Comparison of ENCODE assay signal across 16 mouse cellular contexts in genomic region chr5:83593289-83593610, GRCm38 (mm10).
DNase-seq lines count a peak whose midpoint lies in the region; ATAC-seq and TF ChIP-seq lines count a peak whose summit lies in the region.
"Had no signal": no experiment of that assay in that cellular context is flagged by ENCODE, and none has a peak within 500 bp of the region (broad histone marks: within the 10 kb centered on the region; RNA-seq: fewer than 3 reads in every experiment).

No protein-coding gene starts in this region.

- DNase-seq in hindbrain, embryonic 11.5 days (ENCODE audit: low spot score): no peak
- no peak for DNase-seq in midbrain, postnatal 0 days (ENCODE audit: low spot score)
- no peak for DNase-seq in cerebellum, adult 11 months
- DNase-seq in embryo, embryonic 9.5 days (ENCODE audit: extremely low spot score): no peak
- DNase-seq: adrenal gland, postnatal 10 days; cerebellum, adult 11-12 months; cerebellum, adult 9-10 months; cerebellum, postnatal 25 days; gastrocnemius, postnatal 14 days had no signal

- no peak overlapping the region for H3K27ac ChIP-seq in hindbrain, embryonic 11.5 days (ENCODE audit: low read depth, low read length)
- H3K27ac ChIP-seq in hindbrain, embryonic 13.5 days: no peak overlapping the region
- no peak overlapping the region for H3K27ac ChIP-seq in midbrain, embryonic 12.5 days (replicated peaks)
- H3K27ac ChIP-seq in midbrain, postnatal 0 days (ENCODE audit: low read depth, low read length): no peak overlapping the region
- H3K27ac ChIP-seq in forebrain, embryonic 15.5 days (replicated peaks): no peak overlapping the region
- H3K27ac ChIP-seq: embryonic facial prominence, embryonic 10.5 days; hindbrain, embryonic 10.5 days; intestine, embryonic 15.5 days had no signal

- no peak overlapping the region for H3K4me3 ChIP-seq in hindbrain, embryonic 11.5 days (ENCODE audit: low read depth, low read length)
- H3K4me3 ChIP-seq in hindbrain, embryonic 13.5 days: no peak overlapping the region
- H3K4me3 ChIP-seq in midbrain, embryonic 12.5 days: no peak overlapping the region
- H3K4me3 ChIP-seq in midbrain, postnatal 0 days (ENCODE audit: low read depth, low read length): no peak overlapping the region
- H3K4me3 ChIP-seq in forebrain, embryonic 15.5 days: no peak overlapping the region
- H3K4me3 ChIP-seq: embryonic facial prominence, embryonic 10.5 days; heart, embryonic 12.5 days; hindbrain, embryonic 10.5 days; intestine, embryonic 15.5 days had no signal

- H3K9ac ChIP-seq in hindbrain, embryonic 11.5 days (ENCODE audit: low read depth, low read length): no peak overlapping the region
- H3K9ac ChIP-seq in hindbrain, embryonic 13.5 days: no peak overlapping the region
- no peak overlapping the region for H3K9ac ChIP-seq in midbrain, embryonic 12.5 days (replicated peaks)
- H3K9ac ChIP-seq in midbrain, postnatal 0 days (replicated peaks; ENCODE audit: low read length, poor library complexity, severe bottlenecking): no peak overlapping the region
- no peak overlapping the region for H3K9ac ChIP-seq in forebrain, embryonic 15.5 days (replicated peaks)
- H3K9ac ChIP-seq: heart, embryonic 12.5 days; intestine, embryonic 15.5 days had no signal

- H3K4me2 ChIP-seq in hindbrain, embryonic 11.5 days (replicated peaks; ENCODE audit: low read depth, low read length): no peak overlapping the region
- H3K4me2 ChIP-seq in hindbrain, embryonic 13.5 days: no peak overlapping the region
- H3K4me2 ChIP-seq in midbrain, embryonic 12.5 days (replicated peaks): no peak overlapping the region
- H3K4me2 ChIP-seq in midbrain, postnatal 0 days (ENCODE audit: low read depth, low read length, poor library complexity, severe bottlenecking): no peak overlapping the region
- no peak overlapping the region for H3K4me2 ChIP-seq in forebrain, embryonic 15.5 days (replicated peaks)
- H3K4me2 ChIP-seq: heart, embryonic 12.5 days; intestine, embryonic 15.5 days had no signal

- 88% methylated on average over 1 of the region's 1 CpGs for WGBS in hindbrain, embryonic 11.5 days
- WGBS in hindbrain, embryonic 13.5 days: 76% methylated on average over 1 of the region's 1 CpGs
- WGBS in midbrain, embryonic 12.5 days: 88% methylated on average over 1 of the region's 1 CpGs
- WGBS in midbrain, postnatal 0 days: 85% methylated on average over 1 of the region's 1 CpGs
- WGBS in forebrain, embryonic 15.5 days: 66% methylated on average over 1 of the region's 1 CpGs

- no peaks in the 10 kb centered on the region for H3K4me1 ChIP-seq in hindbrain, embryonic 11.5 days (replicated peaks; ENCODE audit: control insufficient read depth, insufficient read depth, low read length)
- H3K4me1 ChIP-seq in hindbrain, embryonic 13.5 days (replicated peaks): no peaks in the 10 kb centered on the region
- no peaks in the 10 kb centered on the region for H3K4me1 ChIP-seq in midbrain, embryonic 12.5 days
- H3K4me1 ChIP-seq in midbrain, postnatal 0 days (ENCODE audit: insufficient read depth, low read length): no peaks in the 10 kb centered on the region
- no peaks in the 10 kb centered on the region for H3K4me1 ChIP-seq in forebrain, embryonic 15.5 days
- H3K4me1 ChIP-seq: embryonic facial prominence, embryonic 10.5 days; heart, embryonic 12.5 days; hindbrain, embryonic 10.5 days; intestine, embryonic 15.5 days had no signal

- H3K27me3 ChIP-seq in hindbrain, embryonic 11.5 days (ENCODE audit: control insufficient read depth, insufficient read depth, low read length): no peaks in the 10 kb centered on the region
- H3K27me3 ChIP-seq in hindbrain, embryonic 13.5 days: no peaks in the 10 kb centered on the region
- no peaks in the 10 kb centered on the region for H3K27me3 ChIP-seq in midbrain, embryonic 12.5 days
- H3K27me3 ChIP-seq in midbrain, postnatal 0 days (ENCODE audit: insufficient read depth, low read length): no peaks in the 10 kb centered on the region
- H3K27me3 ChIP-seq in forebrain, embryonic 15.5 days: no peaks in the 10 kb centered on the region
- H3K27me3 ChIP-seq: heart, embryonic 12.5 days; intestine, embryonic 15.5 days had no signal

- no peaks in the 10 kb centered on the region for H3K36me3 ChIP-seq in hindbrain, embryonic 11.5 days (ENCODE audit: control insufficient read depth, insufficient read depth, low read length)
- H3K36me3 ChIP-seq in hindbrain, embryonic 13.5 days: no peaks in the 10 kb centered on the region
- no peaks in the 10 kb centered on the region for H3K36me3 ChIP-seq in midbrain, embryonic 12.5 days
- no peaks in the 10 kb centered on the region for H3K36me3 ChIP-seq in midbrain, postnatal 0 days (ENCODE audit: insufficient read depth, low read length)
- no peaks in the 10 kb centered on the region for H3K36me3 ChIP-seq in forebrain, embryonic 15.5 days
- H3K36me3 ChIP-seq: embryonic facial prominence, embryonic 10.5 days; heart, embryonic 12.5 days; hindbrain, embryonic 10.5 days; intestine, embryonic 15.5 days had no signal

- H3K9me3 ChIP-seq in hindbrain, embryonic 11.5 days (ENCODE audit: control insufficient read depth, low read length): no peaks in the 10 kb centered on the region
- no peaks in the 10 kb centered on the region for H3K9me3 ChIP-seq in hindbrain, embryonic 13.5 days
- no peaks in the 10 kb centered on the region for H3K9me3 ChIP-seq in midbrain, embryonic 12.5 days
- H3K9me3 ChIP-seq in midbrain, postnatal 0 days (ENCODE audit: low read length): no peaks in the 10 kb centered on the region
- H3K9me3 ChIP-seq in forebrain, embryonic 15.5 days: no peaks in the 10 kb centered on the region
- H3K9me3 ChIP-seq: embryonic facial prominence, embryonic 10.5 days; heart, embryonic 12.5 days; hindbrain, embryonic 10.5 days; intestine, embryonic 15.5 days had no signal

- TF ChIP-seq CTCF in midbrain, postnatal 0 days (IDR thresholded peaks at IDR 0.05): no peak

- ATAC-seq in hindbrain, embryonic 11.5 days (ENCODE audit: low FRiP score): peak; percentile 78
- no peak for ATAC-seq in hindbrain, embryonic 13.5 days (ENCODE audit: low FRiP score)
- 0 out of 2 replicates have a peak, but pooled peaks have one; percentile 30 for ATAC-seq in midbrain, embryonic 12.5 days (ENCODE audit: low FRiP score, low read depth)
- ATAC-seq in midbrain, postnatal 0 days (ENCODE audit: low FRiP score): no peak
- ATAC-seq in forebrain, embryonic 15.5 days (replicated peaks): peak; percentile 96
- ATAC-seq: intestine, embryonic 15.5 days had no signal

Comparison
In these comparisons a context has a peak if more than half of its experiments do, and no peak if none do; other contexts are left out.
1. ATAC-seq: peak in hindbrain, embryonic 11.5 days (single experiment), midbrain, embryonic 12.5 days (single experiment) and forebrain, embryonic 15.5 days (single experiment); none in hindbrain, embryonic 13.5 days (single experiment) and midbrain, postnatal 0 days (single experiment).